Mouse (Mus musculus) megakaryocyte, embryonic 14.5 days (primary cell): Measurements from ENCODE around the gene Htr5a. TPM values are rescaled to one million over a fixed set of nuclear protein-coding genes. Genes with fewer than 3 reads are reported as not detected.

ENCODE experiments used
- H3K27me3 ChIP-seq: replicated peaks from 2 replicates; pipeline ENCODE3; 2012; ENCODE audit warnings: inconsistent platforms
- H3K36me3 ChIP-seq: replicated peaks from 2 replicates; pipeline ENCODE3; 2012; ENCODE audit warnings: low read length, inconsistent platforms, mixed read lengths
- H3K4me1 ChIP-seq: 2 replicates; pipeline ENCODE4 v1.6.1; 2012; ENCODE audit warnings: inconsistent platforms
- H3K4me3 ChIP-seq: replicated peaks from 2 replicates; pipeline ENCODE3; 2012; ENCODE audit warnings: moderate library complexity, mild to moderate bottlenecking, inconsistent platforms
- H3K9me3 ChIP-seq: 2 replicates; pipeline ENCODE4 v1.6.1; 2012; ENCODE audit warnings: inconsistent platforms
- FLI1 ChIP-seq: IDR thresholded peaks from 2 replicates; pipeline ENCODE4 v1.6.1; 2012; ENCODE audit warnings: low read length, inconsistent platforms, mixed read lengths
- GATA1 ChIP-seq: IDR thresholded peaks from 3 replicates; pipeline ENCODE4 v1.6.1; 2012; ENCODE audit warnings: mixed read lengths, low read length, inconsistent platforms, borderline replicate concordance
- polyA plus RNA-seq: library from polyadenylated mRNA; stranded (reverse); fragments of >175 nt; gene quantifications from 2 replicates; pipeline ENCODE4 v1.2.3, GENCODE M21; 2012; ENCODE audit warnings: low replicate concordance; ENCODE audit not compliant: insufficient read depth

The Htr5a gene
- polyA plus RNA-seq, 1 experiment = not detected

DNA sequence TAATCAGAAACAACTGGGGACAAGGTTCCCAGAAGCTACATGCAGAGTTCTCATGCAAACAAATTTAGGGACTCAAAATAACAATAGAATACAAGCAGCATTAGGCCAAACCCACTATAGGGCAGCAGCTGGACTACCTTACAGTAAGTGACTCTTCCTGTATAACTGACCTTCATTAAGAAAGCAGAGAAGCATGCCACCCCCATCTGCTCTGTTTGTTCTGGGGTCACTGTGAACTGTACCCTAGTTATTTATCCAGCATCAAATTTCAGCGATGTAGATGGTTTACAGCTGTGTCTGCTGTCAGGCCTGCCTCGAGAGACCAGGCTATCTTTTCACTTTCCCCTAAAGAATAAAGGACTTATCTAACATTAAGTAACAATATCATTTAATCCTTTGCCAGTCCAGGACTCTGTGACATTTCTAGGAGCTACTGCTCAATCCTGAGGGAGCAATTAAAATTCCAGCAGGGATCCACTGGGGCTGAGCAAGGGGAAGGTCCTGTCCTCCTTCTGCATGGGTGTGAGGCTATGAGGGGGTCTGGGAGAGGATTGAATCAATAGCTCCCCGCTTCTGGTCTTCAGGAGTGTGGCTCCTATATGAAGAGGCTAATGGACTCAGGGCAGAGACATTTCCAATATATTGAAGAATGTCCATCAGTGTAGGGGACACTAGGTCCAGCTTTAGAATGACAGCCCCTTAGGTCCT lies 38.5 kb downstream of the Htr5a start:
- no peaks in the 10 kb centered on the region for H3K4me1 ChIP-seq
- no peaks in the 10 kb centered on the region for H3K9me3 ChIP-seq
- H3K36me3 ChIP-seq = no peaks in the 10 kb centered on the region
- no peak for TF ChIP-seq FLI1
- no peak for TF ChIP-seq GATA1
- no peak overlapping the region for H3K4me3 ChIP-seq
- peaks cover 6% of the 10 kb centered on the region for H3K27me3 ChIP-seq

DNA sequence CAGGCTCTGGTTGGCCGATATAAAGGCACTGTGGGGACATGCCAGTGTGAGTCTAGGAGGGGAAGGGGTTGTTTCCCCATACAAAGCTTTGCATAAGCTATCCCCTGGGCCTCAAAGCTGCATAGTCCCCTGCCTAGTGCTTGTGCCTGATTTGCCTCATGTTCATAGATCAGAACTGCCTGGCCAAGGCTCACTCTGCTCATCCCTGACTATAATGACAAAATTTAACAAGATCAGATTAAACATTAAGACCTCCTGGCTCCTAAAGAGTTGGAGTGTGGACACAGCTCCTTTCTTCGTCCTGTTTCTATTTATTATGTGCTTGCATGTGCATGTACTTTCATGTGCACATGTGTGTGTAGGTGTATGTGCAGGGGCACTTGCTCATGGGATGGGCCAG lies 39.3 kb downstream of the Htr5a start:
- no peaks in the 10 kb centered on the region for H3K4me1 ChIP-seq
- no peak overlapping the region for H3K4me3 ChIP-seq
- peaks cover 6% of the 10 kb centered on the region for H3K27me3 ChIP-seq
- H3K9me3 ChIP-seq = no peaks in the 10 kb centered on the region
- no peak for TF ChIP-seq FLI1
- TF ChIP-seq GATA1 = no peak
- H3K36me3 ChIP-seq = no peaks in the 10 kb centered on the region

GRCm38 (mm10) chr5:27888080-27888479 lies 46.1 kb downstream of the Htr5a start:
- Histone ChIP-seq H3K27me3 (peaks cover 1% of the 10 kb centered on the region), H3K9me3 (no peaks in the 10 kb centered on the region), H3K4me3 (no peak overlapping the region), H3K36me3 (no peaks in the 10 kb centered on the region), H3K4me1 (no peaks in the 10 kb centered on the region)
- TF ChIP-seq FLI1 (no peak), GATA1 (no peak)

GRCm38 (mm10) chr5:27895961-27896360 lies 54.0 kb downstream of the Htr5a start:
- no peak for TF ChIP-seq FLI1
- no peaks in the 10 kb centered on the region for H3K4me1 ChIP-seq

GRCm38 (mm10) chr5:27899756-27900155 lies 57.8 kb downstream of the Htr5a start:
- no peaks in the 10 kb centered on the region for H3K4me1 ChIP-seq
- H3K27me3 ChIP-seq = no peaks in the 10 kb centered on the region
- no peak overlapping the region for H3K4me3 ChIP-seq
- TF ChIP-seq GATA1 (no peak), FLI1 (no peak)
- no peaks in the 10 kb centered on the region for H3K36me3 ChIP-seq
- H3K9me3 ChIP-seq = peaks cover 15% of the 10 kb centered on the region

More at GRCm38 (mm10) chr5:27895961-27896360, 54.0 kb downstream of the Htr5a start:
- Histone ChIP-seq H3K4me3 (no peak overlapping the region), H3K36me3 (no peaks in the 10 kb centered on the region), H3K9me3 (no peaks in the 10 kb centered on the region), H3K27me3 (no peaks in the 10 kb centered on the region)

DNA sequence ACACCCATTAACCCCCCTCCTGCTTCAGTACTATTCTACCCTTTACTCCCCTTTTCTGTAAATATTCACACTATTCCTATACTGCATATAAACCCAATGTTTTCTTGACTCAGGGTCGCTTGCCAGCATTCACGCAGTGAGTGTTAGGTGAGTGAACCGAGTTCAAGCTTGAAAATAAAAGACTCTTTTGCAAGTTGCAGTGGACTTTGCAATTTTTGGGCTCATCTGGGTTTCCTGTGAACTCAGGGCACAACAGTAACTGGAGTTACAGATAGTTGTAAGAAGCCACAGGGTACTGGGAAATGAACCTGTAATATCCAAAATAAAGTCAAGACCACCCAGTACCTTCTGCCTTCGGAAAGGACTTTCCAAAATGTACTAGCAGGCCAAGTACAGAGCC lies 58.2 kb downstream of the Htr5a start:
- TF ChIP-seq GATA1 (no peak), FLI1 (no peak)
- H3K4me3 ChIP-seq = no peak overlapping the region

More for the DNA sequence above, 58.2 kb downstream of the Htr5a start:
- no peaks in the 10 kb centered on the region for H3K4me1 ChIP-seq
- H3K36me3 ChIP-seq = no peaks in the 10 kb centered on the region
- no peaks in the 10 kb centered on the region for H3K27me3 ChIP-seq
- H3K9me3 ChIP-seq = peaks cover 15% of the 10 kb centered on the region

Other genes starting within 250 kb of the Htr5a start
- 7.1 and 16.3 TPM in 2 replicates for gene Paxip1, start 50.5 kb upstream of the Htr5a start, polyA plus RNA-seq
- gene Insig1, start 229.2 kb downstream of the Htr5a start, polyA plus RNA-seq = 25.6 and 34.0 TPM in 2 replicates